Mouse (Mus musculus): ENCODE results near the gene Ybx2.
A peak's percentile ranks its signal among the peaks of the same experiment; 100 is the strongest.

Gene Ybx2

GRCm38 (mm10) chr11:69965271-69966005 lies 29.8 kb downstream of the Ybx2 start:
- peak; percentile 6 for DNase-seq

- DNase-seq, result peak; percentile 51
Measured at GRCm38 (mm10) chr11:69966006-69966859, 30.6 kb downstream of the Ybx2 start.

GRCm38 (mm10) chr11:69966860-69967517 lies 31.4 kb downstream of the Ybx2 start:
- no peak for DNase-seq

GRCm38 (mm10) chr11:69968793-69969192 lies 33.2 kb downstream of the Ybx2 start:
- DNase-seq, result no peak

GRCm38 (mm10) chr11:69970222-69970621 lies 34.6 kb downstream of the Ybx2 start:
- DNase-seq, result no peak

DNA sequence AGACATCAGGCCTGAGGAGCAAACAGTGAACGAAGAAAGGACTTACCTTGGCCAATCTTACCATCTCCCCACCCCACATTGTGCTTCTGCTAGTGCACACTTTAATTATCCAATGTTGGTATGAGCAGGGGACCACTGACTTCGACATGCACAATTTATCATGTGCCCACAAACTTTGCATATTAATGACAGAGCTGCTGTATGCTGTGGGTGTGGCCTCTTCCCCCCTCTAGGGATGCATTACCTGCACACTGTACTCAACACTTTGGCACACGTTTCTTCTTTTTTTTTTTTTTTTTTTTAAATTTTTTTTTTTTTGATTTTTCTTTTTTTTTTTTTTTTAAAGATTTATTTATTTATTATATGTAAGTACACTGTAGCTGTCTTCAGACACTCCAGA lies 35.2 kb downstream of the Ybx2 start:
- DNase-seq, result no peak

DNA sequence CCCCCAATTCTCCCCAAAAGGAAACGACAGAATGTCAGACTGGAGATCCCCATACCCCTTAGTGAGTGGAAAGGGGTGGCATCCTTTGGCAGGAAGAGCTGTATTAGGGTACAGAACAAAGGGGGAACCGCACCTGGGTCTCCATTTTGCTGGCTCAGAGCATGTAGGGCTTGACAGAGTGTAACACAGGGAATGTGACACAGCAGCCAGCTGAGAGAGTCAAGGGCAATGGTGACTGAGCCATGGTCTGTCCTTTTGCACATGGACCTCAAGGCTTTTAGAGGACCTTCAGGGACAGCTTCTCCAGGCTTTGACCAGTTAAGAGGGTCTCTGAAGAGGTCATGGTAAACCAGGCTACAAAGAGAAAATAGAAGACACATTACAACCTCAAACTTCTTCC lies 39.3 kb downstream of the Ybx2 start:
- no peak for DNase-seq

- DNase-seq, result no peak
Measured at GRCm38 (mm10) chr11:69976271-69976670, 40.7 kb downstream of the Ybx2 start.

- no peak for DNase-seq
Measured at GRCm38 (mm10) chr11:69979827-69980195, 44.2 kb downstream of the Ybx2 start.

- DNase-seq, result peak; percentile 100
Measured at GRCm38 (mm10) chr11:69980196-69981140, 44.9 kb downstream of the Ybx2 start.

DNA sequence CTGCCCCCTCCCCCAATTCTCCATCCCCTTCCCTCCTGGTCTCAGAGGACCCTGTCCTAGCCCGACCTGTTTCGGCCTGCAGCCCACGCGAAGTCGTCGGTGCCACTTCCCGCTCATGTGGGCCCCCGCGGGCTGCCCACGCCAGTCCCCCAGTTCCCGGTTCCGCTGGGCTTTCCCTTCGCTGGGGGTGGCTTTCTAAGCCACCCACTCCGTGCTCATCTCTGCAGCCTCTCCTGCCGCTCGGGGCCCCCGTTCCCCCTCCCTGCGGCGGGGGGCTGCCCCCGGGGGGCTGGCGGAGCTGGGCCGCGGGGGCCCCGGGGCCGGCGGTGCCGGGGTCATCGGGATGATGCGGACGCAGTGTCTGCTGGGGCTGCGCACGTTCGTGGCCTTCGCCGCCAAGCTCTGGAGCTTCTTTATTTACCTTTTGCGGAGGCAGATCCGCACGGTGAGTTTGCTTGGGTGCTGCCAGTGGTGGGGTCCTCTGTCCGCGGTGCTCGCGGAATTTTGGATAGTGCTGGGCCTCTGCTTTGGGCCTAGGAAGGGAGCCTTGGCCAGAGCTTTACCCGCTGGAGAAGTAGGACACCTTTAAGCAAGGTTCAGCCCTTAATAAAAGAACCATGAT lies 45.7 kb downstream of the Ybx2 start, which contains the start of gene Ctdnep1:
Gene Ctdnep1, plus strand, starts transcription at position 16 of the 622 bp plus-strand sequence.
- no peak for DNase-seq

DNA sequence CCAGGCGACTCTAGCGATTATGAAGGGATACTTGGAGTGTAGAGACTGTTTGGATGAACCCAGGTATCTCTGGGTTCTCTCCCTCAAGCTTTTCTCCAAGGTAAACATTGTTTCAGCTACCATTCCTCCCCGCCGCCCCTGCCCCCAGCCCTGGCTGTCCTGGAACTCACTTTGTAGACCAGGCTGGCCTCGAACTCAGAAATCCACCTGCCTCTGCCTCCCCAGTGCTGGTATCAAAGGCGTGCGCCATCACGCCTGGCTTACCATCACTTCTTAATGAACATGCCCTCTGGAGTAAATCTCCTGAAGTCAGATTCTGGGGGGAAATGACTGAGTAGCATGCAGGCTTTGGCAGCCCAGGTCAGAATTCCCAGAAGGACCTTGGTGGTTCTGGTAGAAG lies 46.6 kb downstream of the Ybx2 start, which contains the start of gene Elp5:
Gene Elp5, minus strand, starts transcription at position 293 of the 400 bp plus-strand sequence.
- DNase-seq, result no peak

- DNase-seq, result no peak
Measured at GRCm38 (mm10) chr11:69982877-69983276, 47.3 kb downstream of the Ybx2 start.

- DNase-seq, result no peak
Measured at GRCm38 (mm10) chr11:69983377-69983776, 47.8 kb downstream of the Ybx2 start.

- DNase-seq, result no peak
Measured at GRCm38 (mm10) chr11:69984431-69984830, 48.8 kb downstream of the Ybx2 start.

DNA sequence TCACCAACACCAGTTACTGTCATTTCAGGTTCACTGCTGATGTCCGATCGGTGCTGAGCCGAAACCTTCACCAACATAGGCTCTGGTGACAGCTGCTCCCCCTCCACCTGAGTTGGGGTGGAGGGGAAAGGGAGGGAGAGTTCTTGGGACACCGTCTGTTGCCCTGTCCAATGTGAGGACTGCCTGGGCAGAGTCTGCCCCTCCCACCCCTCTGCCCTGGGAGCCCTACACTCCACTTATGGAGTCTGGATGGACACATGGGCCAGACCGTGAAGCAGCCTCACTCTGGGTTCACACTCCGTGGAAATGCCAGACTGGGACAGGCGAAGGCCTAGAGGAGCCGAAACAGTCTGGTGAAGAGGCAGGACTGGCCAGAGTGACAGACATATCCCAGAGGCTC lies 54.4 kb downstream of the Ybx2 start:
- DNase-seq, result no peak
